Mouse (Mus musculus): ENCODE measurements at regions not wholly inside any gene's neighbourhood (a gene's known extent, or its start where the extent isn't known, plus 50 kb on each side); places are given as distances from the start of the nearest gene placed in this dataset.

- TF ChIP-seq CTCF (IDR thresholded peaks at IDR 0.05; ENCODE audit: low read depth, low read length) (no peak), EP300 (IDR thresholded peaks at IDR 0.05; ENCODE audit: insufficient read depth, low read depth, low read length) (peak; percentile 93), POLR2A (IDR thresholded peaks at IDR 0.05; ENCODE audit: insufficient read depth, low read length) (no peak)
These were observed 510.9 kb upstream of the Syt1 start for GRCm38 (mm10) chr10:109521681-109522080.

All from ES-Bruce4 (cell line).